Mouse (Mus musculus) hindbrain, embryonic 15.5 days (tissue): Measurements from ENCODE around the gene Olfr503. TPM values are rescaled to one million over a fixed set of nuclear protein-coding genes. Genes with fewer than 3 reads are reported as not detected.
"Not testable (repeated sequence)": the region's sequence is repeated elsewhere in the genome, so short reads cannot be mapped to it uniquely, and the experiment has no call there.

ENCODE experiments used
- ATAC-seq: fragments of 200-750 bp; cut with Nextera tagmentation; 2 replicates; pipeline ENCODE4 v1.8.0; 2017; ENCODE audit warnings: low read depth, moderate number of reproducible peaks, moderate TSS enrichment; ENCODE audit not compliant: low FRiP score
- H3K27ac ChIP-seq: fragments of 300-500 bp; sonication (generic); replicated peaks from 2 replicates; pipeline ENCODE4 v1.5.1; 2015; ENCODE audit warnings: mild to moderate bottlenecking, inconsistent platforms
- H3K27me3 ChIP-seq: fragments of 300-500 bp; sonication (generic); 2 replicates; pipeline ENCODE4 v1.6.1; 2015; ENCODE audit warnings: control low read depth, inconsistent platforms
- H3K36me3 ChIP-seq: fragments of 300-500 bp; sonication (generic); 2 replicates; pipeline ENCODE4 v1.6.1; 2015; ENCODE audit warnings: control low read depth, inconsistent platforms
- H3K4me1 ChIP-seq: fragments of 300-500 bp; sonication (generic); replicated peaks from 2 replicates; pipeline ENCODE4 v1.6.1; 2015; ENCODE audit warnings: control low read depth, inconsistent platforms
- H3K4me2 ChIP-seq: fragments of 300-500 bp; sonication (generic); 2 replicates; pipeline ENCODE4 v1.6.1; 2015; ENCODE audit warnings: moderate library complexity, mild to moderate bottlenecking, inconsistent platforms
- H3K4me3 ChIP-seq: fragments of 300-500 bp; sonication (generic); 2 replicates; pipeline ENCODE4 v1.5.1; 2015; ENCODE audit warnings: mild to moderate bottlenecking, inconsistent platforms
- H3K9ac ChIP-seq: fragments of 300-500 bp; sonication (generic); 2 replicates; pipeline ENCODE4 v1.6.1; 2015; ENCODE audit warnings: inconsistent platforms
- H3K9me3 ChIP-seq: fragments of 300-500 bp; sonication (generic); 2 replicates; pipeline ENCODE4 v1.6.1; 2016; ENCODE audit warnings: control low read depth, inconsistent platforms
- WGBS: fragments of 180-500 bp; shearing (Covaris S2); methylation state at CpG from one replicate; pipeline ENCODE4 v1.1.7; 2015; 5-methylcytosine and 5-hydroxymethylcytosine counted together
- polyA plus RNA-seq: library from polyadenylated mRNA; unstranded; fragments of >200 nt; fragmentation: Nextera tagmentation; extraction: Ambion mirVana; gene quantifications from 2 replicates; pipeline ENCODE4 v1.2.1, GENCODE M21; 2015

Olfr503 gene
- polyA plus RNA-seq, result not detected in 2 replicates

DNA sequence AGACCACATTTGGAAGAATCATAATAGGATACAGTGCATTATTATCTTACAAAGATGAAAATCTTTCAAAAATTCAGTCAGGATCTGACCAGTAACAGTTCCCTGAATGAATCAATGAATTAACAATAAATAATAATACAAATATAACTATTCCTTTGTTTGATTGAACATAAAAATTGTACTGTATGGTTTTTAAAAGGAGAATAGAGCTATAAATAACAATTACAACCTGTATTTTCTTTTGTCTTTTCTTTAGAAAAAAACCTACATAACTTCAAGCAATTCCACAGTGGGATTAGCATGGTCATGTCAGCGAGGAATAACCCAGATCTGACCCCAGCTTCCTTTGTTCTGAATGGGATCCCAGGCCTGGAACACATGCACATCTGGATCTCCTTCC is at the start of gene Olfr503:
Gene Olfr503, plus strand, starts transcription at position 301 of the 400 bp plus-strand sequence.
- H3K4me2 ChIP-seq, ATAC-seq, H3K36me3 ChIP-seq, H3K4me1 ChIP-seq, H3K27ac ChIP-seq, H3K27me3 ChIP-seq, H3K4me3 ChIP-seq, H3K9ac ChIP-seq, H3K9me3 ChIP-seq: not testable (repeated sequence)
- WGBS, result 70% methylated on average over 1 of the region's 1 CpGs

DNA sequence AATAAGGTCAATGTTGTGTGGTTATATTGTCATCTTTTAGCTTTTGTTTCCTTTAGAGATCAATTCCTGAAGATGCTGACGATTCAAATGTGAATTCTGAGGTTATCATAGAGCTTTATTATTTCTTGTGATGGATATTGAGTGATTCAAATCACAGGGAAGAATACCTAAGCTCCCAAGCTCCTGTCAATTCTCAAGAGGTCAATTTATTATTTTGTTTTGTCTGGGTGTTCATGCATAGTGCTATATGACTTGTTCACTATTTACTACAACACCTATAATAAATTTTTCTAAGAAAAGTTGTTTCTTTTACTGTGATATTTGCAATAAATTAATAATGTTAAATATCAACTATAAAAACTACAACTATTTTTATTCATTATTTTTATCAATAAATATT is 19.4 kb upstream of the Olfr503 start, which contains the start of gene Olfr502:
Gene Olfr502, minus strand, starts transcription at position 101 of the 400 bp plus-strand sequence.
- H3K27me3 ChIP-seq, result no peaks in the 10 kb centered on the region
- H3K36me3 ChIP-seq, result no peaks in the 10 kb centered on the region
- H3K4me3 ChIP-seq, result no peak within 1 kb of the TSS
- no peak within 1 kb of the TSS for H3K9ac ChIP-seq
- H3K27ac ChIP-seq, result no peak within 1 kb of the TSS
- H3K4me2 ChIP-seq, result no peak within 1 kb of the TSS
- 73% methylated on average over 1 of the region's 1 CpGs for WGBS
- no peaks in the 10 kb centered on the region for H3K9me3 ChIP-seq
- no peaks in the 10 kb centered on the region for H3K4me1 ChIP-seq
- ATAC-seq, result no peak

DNA sequence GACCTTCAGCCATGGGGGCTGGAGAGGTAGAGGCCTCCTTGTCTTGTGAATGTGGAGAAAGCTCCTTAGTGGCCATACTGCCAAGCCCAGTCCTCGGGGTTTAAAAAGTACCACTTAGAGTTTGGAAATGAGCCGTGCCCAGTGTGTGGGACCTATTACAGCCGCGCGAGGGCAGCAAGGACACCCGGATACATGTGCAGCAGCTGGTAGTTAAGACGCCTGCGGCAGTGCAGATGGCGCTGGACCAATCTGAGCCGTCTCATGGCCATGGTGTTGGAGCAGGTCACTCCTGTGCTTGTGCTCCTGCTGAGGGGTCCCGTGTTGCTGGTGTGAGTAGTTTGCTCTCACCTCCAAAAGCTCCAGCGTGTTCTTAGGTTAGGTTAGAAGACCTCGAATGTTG is 1.9 kb upstream of the Olfr503 start:
- ATAC-seq, result no peak
- Histone ChIP-seq H3K4me2 (no peak overlapping the region), H3K27ac (no peak overlapping the region), H3K27me3 (no peaks in the 10 kb centered on the region), H3K4me3 (no peak overlapping the region), H3K9ac (no peak overlapping the region), H3K9me3 (no peaks in the 10 kb centered on the region), H3K36me3 (no peaks in the 10 kb centered on the region), H3K4me1 (no peaks in the 10 kb centered on the region)
- 89% methylated on average over 13 of the region's 13 CpGs for WGBS

- Histone ChIP-seq H3K4me2 (no peak within 1 kb of the TSS), H3K9ac (no peak within 1 kb of the TSS), H3K4me1 (no peaks in the 10 kb centered on the region), H3K4me3 (no peak within 1 kb of the TSS), H3K27ac (no peak within 1 kb of the TSS), H3K36me3 (no peaks in the 10 kb centered on the region), H3K27me3 (no peaks in the 10 kb centered on the region), H3K9me3 (no peaks in the 10 kb centered on the region)
- WGBS, result 89% methylated on average over 1 of the region's 1 CpGs
- ATAC-seq, result no peak
Observed at GRCm38 (mm10) chr7:108565693-108566092, 21.4 kb downstream of the Olfr503 start, which contains the start of gene Olfr504. Gene Olfr504 (minus strand): TSS chr7:108565793.

DNA sequence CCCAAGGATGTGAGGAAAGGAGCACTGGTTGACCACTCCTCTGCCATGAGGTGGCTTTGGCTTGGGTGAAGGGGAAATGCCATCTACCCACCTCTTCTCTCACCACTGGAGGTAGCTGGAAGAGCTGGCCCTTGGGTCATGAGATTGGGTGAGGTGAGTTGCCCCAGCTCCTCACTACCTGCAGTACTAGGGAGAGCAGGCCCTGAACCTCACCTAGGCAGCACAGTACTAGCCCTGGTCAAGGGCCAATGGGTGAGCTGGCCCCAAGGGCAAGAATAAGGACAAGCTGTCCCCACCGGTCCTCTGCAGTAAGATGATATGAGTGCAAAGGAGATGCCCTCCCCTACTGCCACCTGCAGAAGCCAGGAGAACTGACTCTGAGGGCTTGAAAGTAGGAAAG is 45.5 kb downstream of the Olfr503 start:
- Histone ChIP-seq H3K4me2 (no peak overlapping the region), H3K4me3 (no peak overlapping the region), H3K27ac (no peak overlapping the region), H3K9me3 (no peaks in the 10 kb centered on the region), H3K9ac (no peak overlapping the region), H3K36me3 (no peaks in the 10 kb centered on the region), H3K27me3 (no peaks in the 10 kb centered on the region), H3K4me1 (no peaks in the 10 kb centered on the region)
- 96% methylated on average over 1 of the region's 1 CpGs for WGBS
- ATAC-seq, result no peak

Other genes with a start within 250 kb of the Olfr503 start
- not detected in 2 replicates for gene Olfr491, start 231.1 kb upstream of the Olfr503 start, polyA plus RNA-seq
- gene Olfr492, start 220.9 kb upstream of the Olfr503 start, polyA plus RNA-seq, result not detected in 2 replicates
- gene Olfr493, start 197.5 kb upstream of the Olfr503 start, polyA plus RNA-seq, result not detected in 2 replicates
- not detected in 2 replicates for gene Olfr494, start 179.2 kb upstream of the Olfr503 start, polyA plus RNA-seq
- not detected in 2 replicates for gene Olfr495, start 151.4 kb upstream of the Olfr503 start, polyA plus RNA-seq
- gene Olfr497, start 124.1 kb upstream of the Olfr503 start, polyA plus RNA-seq, result not detected in 2 replicates
- not detected in 2 replicates for gene Olfr498, start 79.2 kb upstream of the Olfr503 start, polyA plus RNA-seq
- gene Olfr502, start 19.5 kb upstream of the Olfr503 start, polyA plus RNA-seq, result not detected in 2 replicates
- not detected in 2 replicates for gene Olfr504, start 21.3 kb downstream of the Olfr503 start, polyA plus RNA-seq
- not detected in 2 replicates for gene Olfr506, start 66.3 kb downstream of the Olfr503 start, polyA plus RNA-seq
- gene Olfr507, start 77.3 kb downstream of the Olfr503 start, polyA plus RNA-seq, result not detected in 2 replicates
- not detected in 2 replicates for gene Olfr508, start 85.5 kb downstream of the Olfr503 start, polyA plus RNA-seq
- gene Olfr509, start 107.4 kb downstream of the Olfr503 start, polyA plus RNA-seq, result 0.04 TPM in 1 of 2 replicates, not detected in the other
- not detected in 2 replicates for gene Olfr510, start 121.9 kb downstream of the Olfr503 start, polyA plus RNA-seq
- not detected in 2 replicates for gene Olfr512, start 168.8 kb downstream of the Olfr503 start, polyA plus RNA-seq
- not detected in 2 replicates for gene Olfr513, start 206.4 kb downstream of the Olfr503 start, polyA plus RNA-seq